Mouse (Mus musculus) left cerebral cortex, postnatal 4 days (tissue): ENCODE measurements around the gene Qdpr. TPM values are rescaled to one million over a fixed set of nuclear protein-coding genes. Genes with fewer than 3 reads are reported as not detected.

ENCODE experiments used
- DNase-seq: peaks from one replicate; pipeline ENCODE4 v3.0.0-alpha.2; 2022
- intact Hi-C: fragments of 180-260 bp; cut with DNase I; formaldehyde crosslinking; loops from one replicate; pipeline ENCODE4 v1.15.1; 2025
- total RNA-seq, 2 experiments: library from RNA; stranded (reverse); gene quantifications; 2 replicates each; pipeline ENCODE4 v1.2.3; 2021

The Qdpr gene
- total RNA-seq, 2 experiments from 2014 or later = 69.2 to 73.4 TPM

- DNase-seq = no peak
- intact Hi-C loops = no loop called here
These were observed 32.1 kb downstream of the Qdpr start for GRCm38 (mm10) chr5:45417859-45418443.

DNA sequence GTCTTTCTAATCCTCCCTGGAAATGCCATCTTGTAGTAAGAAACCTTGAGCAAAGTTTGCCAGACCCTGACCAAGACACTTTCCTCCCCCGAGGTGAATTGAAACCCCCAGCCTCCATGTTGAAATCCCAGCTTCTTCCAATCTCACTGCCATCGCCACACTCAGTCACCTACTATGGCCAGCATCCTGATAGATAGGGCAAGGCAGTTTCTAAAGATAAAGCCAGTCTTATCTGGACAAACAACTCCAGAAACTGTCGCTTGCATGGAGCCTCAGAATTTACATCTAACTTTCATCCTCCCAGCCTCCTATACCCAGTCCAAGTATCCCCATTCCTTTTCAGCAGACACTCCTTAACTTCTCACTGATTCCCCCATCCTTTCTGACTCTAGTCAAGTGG, 33.6 kb downstream of the Qdpr start:
- intact Hi-C loops = no loop called here
- no peak for DNase-seq

DNA sequence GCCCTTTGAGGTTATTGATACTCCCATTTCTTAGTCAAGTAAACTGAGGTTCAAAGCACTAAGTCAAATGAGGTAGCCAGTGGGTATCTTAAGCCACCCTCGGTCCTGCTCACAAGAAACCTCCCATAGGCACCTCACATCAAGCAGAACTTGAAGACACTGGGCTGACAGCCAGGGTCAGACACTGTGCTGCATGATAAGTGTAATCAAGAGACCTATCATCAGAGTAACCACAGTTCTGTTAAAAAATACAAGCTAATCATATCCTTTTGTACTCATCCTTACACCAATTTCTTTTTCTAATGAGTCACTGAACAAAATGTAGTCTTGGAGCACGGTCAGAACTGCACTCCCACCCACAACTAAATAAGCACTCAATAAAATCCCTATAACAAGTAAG, 43.9 kb downstream of the Qdpr start:
- intact Hi-C loops = loop anchor here (10.0 kb wide), 1 partner anchor 121 kb away; no protein-coding TSS in a partner anchor
- DNase-seq = no peak

DNA sequence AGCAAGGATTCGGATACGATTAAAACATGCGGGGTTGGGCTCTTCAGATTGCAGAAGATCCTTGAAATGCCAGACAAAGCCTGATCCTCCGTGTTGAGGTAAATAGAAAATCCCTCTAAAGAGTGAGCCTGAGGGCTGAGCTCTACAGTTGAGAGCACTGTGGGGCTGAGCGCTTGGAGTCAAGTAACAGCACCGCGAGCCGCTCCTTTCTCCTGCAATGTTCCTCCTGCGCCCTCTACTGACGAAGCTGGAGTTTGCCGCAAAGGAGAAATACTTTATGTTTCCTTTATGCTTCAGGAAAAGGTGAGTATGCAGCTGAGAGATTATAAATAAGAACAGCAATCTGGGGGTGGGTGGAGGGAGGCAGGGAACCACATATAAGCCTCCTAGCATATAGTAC, 47.4 kb downstream of the Qdpr start:
- intact Hi-C loops = loop anchor here (5.0 to 10.0 kb wide), 3 partner anchors 118 to 1120 kb away; no protein-coding TSS in a partner anchor
- peak; percentile 75 for DNase-seq

DNA sequence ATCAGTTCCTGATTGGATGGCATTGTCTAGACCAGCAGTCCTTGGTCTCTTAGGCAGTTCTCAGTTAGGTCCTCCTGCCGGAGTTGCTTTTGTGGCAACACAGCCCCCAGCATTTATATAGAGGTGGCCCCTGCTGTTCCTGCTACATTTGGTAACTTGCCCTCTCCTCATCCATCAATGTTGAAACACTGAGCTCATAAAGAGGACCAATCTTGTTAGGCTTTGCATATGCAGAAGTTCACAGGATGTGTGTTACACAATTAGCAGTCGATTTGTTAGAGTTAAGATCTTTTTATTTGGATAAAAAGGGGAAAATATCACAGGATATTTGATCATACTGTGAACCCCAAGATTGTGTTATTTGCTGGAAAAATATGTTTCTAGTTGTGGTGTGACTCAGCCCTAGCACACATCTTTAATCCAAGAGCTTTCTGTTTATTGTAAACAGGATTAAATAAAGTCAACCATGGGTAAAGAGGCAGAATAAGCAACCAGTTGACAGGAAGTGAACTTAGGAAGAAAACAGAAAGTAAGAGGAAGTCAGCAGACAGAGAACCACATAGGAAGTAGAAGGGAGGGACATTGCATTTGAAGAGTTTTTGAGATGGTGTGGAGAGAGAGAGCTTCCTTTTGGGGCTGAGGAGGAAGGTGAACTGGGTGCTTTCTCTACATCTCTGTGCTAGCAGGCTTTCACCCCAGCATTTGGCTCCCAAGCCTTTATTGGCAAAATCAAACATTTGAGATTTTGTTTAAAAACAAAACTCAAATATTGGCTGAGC, 65.8 kb downstream of the Qdpr start:
- intact Hi-C loops = no loop called here
- no peak for DNase-seq

Other genes starting within 250 kb of the Qdpr start
- not detected for gene Clrn2, start 3.5 kb upstream of the Qdpr start, total RNA-seq
- 10 to 100 TPM; 31.0 to 38.4 TPM for gene Lap3, start 43.1 kb upstream of the Qdpr start, total RNA-seq
- 10 to 100 TPM; 91.8 to 96.5 TPM for gene Med28, start 70.0 kb upstream of the Qdpr start, total RNA-seq
- 10 to 100 TPM; 13.7 TPM for gene Fam184b, start 189.4 kb upstream of the Qdpr start, total RNA-seq
- gene Ncapg, start 219.7 kb upstream of the Qdpr start, total RNA-seq = 1 to 10 TPM; 3.3 to 4.3 TPM